24 mouse cellular contexts compared by ENCODE assay signal in the genomic region with DNA sequence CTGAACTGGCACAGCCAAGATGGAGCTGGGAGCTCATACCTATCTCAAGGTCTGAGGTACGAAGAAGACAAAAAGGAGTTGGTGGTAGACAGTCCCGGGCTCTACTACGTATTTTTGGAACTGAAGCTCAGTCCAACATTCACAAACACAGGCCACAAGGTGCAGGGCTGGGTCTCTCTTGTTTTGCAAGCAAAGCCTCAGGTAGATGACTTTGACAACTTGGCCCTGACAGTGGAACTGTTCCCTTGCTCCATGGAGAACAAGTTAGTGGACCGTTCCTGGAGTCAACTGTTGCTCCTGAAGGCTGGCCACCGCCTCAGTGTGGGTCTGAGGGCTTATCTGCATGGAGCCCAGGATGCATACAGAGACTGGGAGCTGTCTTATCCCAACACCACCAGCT. TPM values are rescaled to one million over a fixed set of nuclear protein-coding genes. Genes with fewer than 3 reads are reported as not detected.
DNase-seq lines count a peak whose midpoint lies in the region; ATAC-seq and TF ChIP-seq lines count a peak whose summit lies in the region.
"Had no signal": no experiment of that assay in that cellular context is flagged by ENCODE, and none has a peak within 500 bp of the region (broad histone marks: within the 10 kb centered on the region; RNA-seq: fewer than 3 reads in every experiment).

No protein-coding gene starts in this region.

- H3K9me3 ChIP-seq in kidney, embryonic 15.5 days (replicated peaks) = no peaks in the 10 kb centered on the region
- no peaks in the 10 kb centered on the region for H3K9me3 ChIP-seq in midbrain, embryonic 12.5 days
- H3K9me3 ChIP-seq in midbrain, embryonic 14.5 days (ENCODE audit: control insufficient read depth, low read length) = no peaks in the 10 kb centered on the region
- H3K9me3 ChIP-seq in limb, embryonic 12.5 days = no peaks in the 10 kb centered on the region
- H3K9me3 ChIP-seq in neural tube, embryonic 13.5 days = no peaks in the 10 kb centered on the region
- H3K9me3 ChIP-seq: embryonic facial prominence, embryonic 13.5 days; heart, embryonic 13.5 days had no signal

- no peak for ATAC-seq in kidney, embryonic 15.5 days (replicated peaks; ENCODE audit: low FRiP score)
- no peak for ATAC-seq in midbrain, embryonic 12.5 days (ENCODE audit: low FRiP score, low read depth)
- ATAC-seq in midbrain, embryonic 14.5 days (ENCODE audit: low FRiP score, low TSS enrichment) = no peak
- no peak for ATAC-seq in limb, embryonic 12.5 days (ENCODE audit: insufficient number of reproducible peaks, insufficient read depth, low FRiP score, low TSS enrichment, low read depth)
- no peak for ATAC-seq in neural tube, embryonic 13.5 days (ENCODE audit: low read depth)
- ATAC-seq: activated CD4-positive, CD25-positive, alpha-beta regulatory T cell, adult 4 months; hindbrain, embryonic 16.5 days; intestine, embryonic 16.5 days had no signal

- no peaks in the 10 kb centered on the region for H3K27me3 ChIP-seq in kidney, embryonic 15.5 days
- H3K27me3 ChIP-seq in kidney, adult 2 months (replicated peaks; ENCODE audit: control insufficient read depth, insufficient read depth, low read length) = 0 out of 2 replicates have a peak, but pooled peaks cover 2% of the 10 kb centered on the region
- 0 out of 2 replicates have a peak, but pooled peaks cover 6% of the 10 kb centered on the region for H3K27me3 ChIP-seq in midbrain, embryonic 12.5 days
- H3K27me3 ChIP-seq in midbrain, embryonic 14.5 days (ENCODE audit: control insufficient read depth, insufficient read depth, low read length) = no peaks in the 10 kb centered on the region
- no peaks in the 10 kb centered on the region for H3K27me3 ChIP-seq in limb, embryonic 12.5 days
- no peaks in the 10 kb centered on the region; the same call in 1 of the 2 replicates for H3K27me3 ChIP-seq in neural tube, embryonic 13.5 days
- H3K27me3 ChIP-seq: embryonic facial prominence, embryonic 13.5 days had no signal

- no peaks in the 10 kb centered on the region for H3K36me3 ChIP-seq in kidney, embryonic 15.5 days
- no peaks in the 10 kb centered on the region for H3K36me3 ChIP-seq in kidney, adult 2 months (ENCODE audit: control insufficient read depth, insufficient read depth, low read length)
- H3K36me3 ChIP-seq in midbrain, embryonic 12.5 days = no peaks in the 10 kb centered on the region
- H3K36me3 ChIP-seq in midbrain, embryonic 14.5 days (ENCODE audit: control insufficient read depth, insufficient read depth, low read length) = no peaks in the 10 kb centered on the region
- 0 out of 2 replicates have a peak, but pooled peaks cover 4% of the 10 kb centered on the region for H3K36me3 ChIP-seq in limb, embryonic 12.5 days
- H3K36me3 ChIP-seq in neural tube, embryonic 13.5 days = no peaks in the 10 kb centered on the region
- H3K36me3 ChIP-seq: embryonic facial prominence, embryonic 13.5 days; heart, embryonic 13.5 days had no signal

- no peak overlapping the region for H3K27ac ChIP-seq in kidney, embryonic 15.5 days
- H3K27ac ChIP-seq in kidney, adult 2 months (ENCODE audit: insufficient read depth, low read depth, low read length) = no peak overlapping the region
- no peak overlapping the region for H3K27ac ChIP-seq in midbrain, embryonic 12.5 days (replicated peaks)
- H3K27ac ChIP-seq in midbrain, embryonic 14.5 days (replicated peaks; ENCODE audit: low read depth, low read length) = no peak overlapping the region
- H3K27ac ChIP-seq in limb, embryonic 12.5 days = no peak overlapping the region
- no peak overlapping the region for H3K27ac ChIP-seq in neural tube, embryonic 13.5 days (replicated peaks)
- H3K27ac ChIP-seq: embryonic facial prominence, embryonic 13.5 days; heart, embryonic 13.5 days; kidney, postnatal 0 days had no signal

- 94% methylated on average over 5 of the region's 5 CpGs for WGBS in kidney, embryonic 15.5 days
- 90% methylated on average over 5 of the region's 5 CpGs for WGBS in kidney, adult 2 months
- WGBS in midbrain, embryonic 12.5 days = 87% methylated on average over 5 of the region's 5 CpGs
- 89% methylated on average over 5 of the region's 5 CpGs for WGBS in midbrain, embryonic 14.5 days
- 92% methylated on average over 5 of the region's 5 CpGs for WGBS in limb, embryonic 12.5 days
- 90% methylated on average over 5 of the region's 5 CpGs for WGBS in neural tube, embryonic 13.5 days

- H3K4me1 ChIP-seq in kidney, embryonic 15.5 days = peaks cover 29% of the 10 kb centered on the region
- H3K4me1 ChIP-seq in kidney, adult 2 months (ENCODE audit: control insufficient read depth, insufficient read depth, low read length) = no peaks in the 10 kb centered on the region
- H3K4me1 ChIP-seq in midbrain, embryonic 12.5 days = peaks cover 24% of the 10 kb centered on the region
- peaks cover 9% of the 10 kb centered on the region; the same call in 1 of the 2 replicates for H3K4me1 ChIP-seq in midbrain, embryonic 14.5 days (ENCODE audit: control insufficient read depth, insufficient read depth, low read length)
- H3K4me1 ChIP-seq in limb, embryonic 12.5 days (replicated peaks) = peaks cover 22% of the 10 kb centered on the region
- peaks cover 28% of the 10 kb centered on the region for H3K4me1 ChIP-seq in neural tube, embryonic 13.5 days (replicated peaks)

- DNase-seq in kidney, adult 2 months = no peak
- DNase-seq in midbrain, embryonic 14.5 days = no peak
- DNase-seq in layer of hippocampus, postnatal 10 days (ENCODE audit: low spot score in 2 of 2) = no peak
- DNase-seq: adrenal gland, postnatal 10 days; gastrocnemius, postnatal 14 days; heart, adult 18-20 months; heart, postnatal 36 days; layer of hippocampus, postnatal 36 days; lung, adult 18-20 months; retina, postnatal 1 day; right cerebral cortex, postnatal 4 days; thymus, postnatal 14 days had no signal

- H3K4me2 ChIP-seq in kidney, embryonic 15.5 days = 0 out of 2 replicates have a peak overlapping the region, but pooled peaks have one; percentile 3
- H3K4me2 ChIP-seq in midbrain, embryonic 12.5 days (replicated peaks) = peak overlapping the region; percentile 86
- H3K4me2 ChIP-seq in midbrain, embryonic 14.5 days (ENCODE audit: low read length) = no peak overlapping the region
- H3K4me2 ChIP-seq in limb, embryonic 12.5 days = peak overlapping the region; percentile 11
- H3K4me2 ChIP-seq in neural tube, embryonic 13.5 days = peak overlapping the region; percentile 92; the same call in 1 of the 2 replicates

- no peak overlapping the region for H3K9ac ChIP-seq in kidney, embryonic 15.5 days
- H3K9ac ChIP-seq in midbrain, embryonic 12.5 days (replicated peaks) = no peak overlapping the region
- H3K9ac ChIP-seq in midbrain, embryonic 14.5 days (replicated peaks; ENCODE audit: low read length) = no peak overlapping the region
- no peak overlapping the region for H3K9ac ChIP-seq in limb, embryonic 12.5 days (replicated peaks)
- no peak overlapping the region for H3K9ac ChIP-seq in neural tube, embryonic 13.5 days
- H3K9ac ChIP-seq: heart, embryonic 13.5 days had no signal

- no peak for TF ChIP-seq CTCF in kidney, adult 2 months (conservative IDR thresholded peaks at IDR 0.05; ENCODE audit: insufficient read depth, insufficient read length, low read depth, low read length)

- TF ChIP-seq POLR2A in kidney, adult 2 months (IDR thresholded peaks at IDR 0.05; ENCODE audit: low read depth, low read length) = no peak

- no peak overlapping the region; the same call in 1 of the 2 replicates for H3K4me3 ChIP-seq in kidney, embryonic 15.5 days (replicated peaks)
- H3K4me3 ChIP-seq in kidney, adult 2 months (ENCODE audit: insufficient read depth, low read depth, low read length) = no peak overlapping the region
- no peak overlapping the region for H3K4me3 ChIP-seq in midbrain, embryonic 12.5 days
- no peak overlapping the region for H3K4me3 ChIP-seq in midbrain, embryonic 14.5 days (replicated peaks; ENCODE audit: low read depth, low read length)
- no peak overlapping the region for H3K4me3 ChIP-seq in limb, embryonic 12.5 days (replicated peaks)
- no peak overlapping the region for H3K4me3 ChIP-seq in neural tube, embryonic 13.5 days

RNA-seq across cellular contexts. Expression of gene Tnfsf9, which starts 1.9 kb away (rescaled TPM):
- polyA plus RNA-seq in kidney, embryonic 15.5 days (2015; fragmentation: Nextera tagmentation; extraction: Ambion mirVana) = 10.2 and 10.4 TPM in 2 replicates
- 1.6 and 2.5 TPM in 2 replicates for polyA plus RNA-seq in kidney, adult 2 months (2012; rRNA removed)
- 6.9 and 7.8 TPM in 2 replicates for polyA plus RNA-seq in midbrain, embryonic 12.5 days (2016; fragmentation: Nextera tagmentation; extraction: Ambion mirVana)
- 5.2 and 6.7 TPM in 2 replicates for polyA plus RNA-seq in midbrain, embryonic 14.5 days (2014; fragmentation: Nextera tagmentation; extraction: Ambion mirVana)
- 10.2 and 11.3 TPM in 2 replicates for polyA plus RNA-seq in limb, embryonic 12.5 days (2016; fragmentation: Nextera tagmentation; extraction: Ambion mirVana)
- polyA plus RNA-seq in neural tube, embryonic 13.5 days (2015; fragmentation: Nextera tagmentation; extraction: Ambion mirVana) = 4.2 and 6.2 TPM in 2 replicates
- 1 to 10 TPM in 1 of 2 experiments, under 1 TPM in 1; 0.75 to 1.0 TPM for total RNA-seq in layer of hippocampus, postnatal 10 days (2021)

RNA-seq across cellular contexts. Expression of gene Tubb4a, which starts 19.5 kb away (rescaled TPM):
- 23.6 and 29.4 TPM in 2 replicates for polyA plus RNA-seq in kidney, embryonic 15.5 days (2015; fragmentation: Nextera tagmentation; extraction: Ambion mirVana)
- 2.1 and 2.9 TPM in 2 replicates for polyA plus RNA-seq in kidney, adult 2 months (2012; rRNA removed)
- polyA plus RNA-seq in midbrain, embryonic 12.5 days (2016; fragmentation: Nextera tagmentation; extraction: Ambion mirVana) = 189 and 205 TPM in 2 replicates
- 324 and 344 TPM in 2 replicates for polyA plus RNA-seq in midbrain, embryonic 14.5 days (2014; fragmentation: Nextera tagmentation; extraction: Ambion mirVana)
- polyA plus RNA-seq in limb, embryonic 12.5 days (2016; fragmentation: Nextera tagmentation; extraction: Ambion mirVana) = 12.7 and 14.7 TPM in 2 replicates
- 381 and 413 TPM in 2 replicates for polyA plus RNA-seq in neural tube, embryonic 13.5 days (2015; fragmentation: Nextera tagmentation; extraction: Ambion mirVana)
- 100 to 1,000 TPM; 487 to 549 TPM for total RNA-seq in layer of hippocampus, postnatal 10 days (2021)

RNA-seq across cellular contexts. Expression of gene Dennd1c, which starts 28.8 kb away (rescaled TPM):
- 4.7 and 6.0 TPM in 2 replicates for polyA plus RNA-seq in kidney, embryonic 15.5 days (2015; fragmentation: Nextera tagmentation; extraction: Ambion mirVana)
- polyA plus RNA-seq in kidney, adult 2 months (2012; rRNA removed) = 2.0 and 4.9 TPM in 2 replicates
- 2.4 and 3.3 TPM in 2 replicates for polyA plus RNA-seq in midbrain, embryonic 12.5 days (2016; fragmentation: Nextera tagmentation; extraction: Ambion mirVana)
- polyA plus RNA-seq in midbrain, embryonic 14.5 days (2014; fragmentation: Nextera tagmentation; extraction: Ambion mirVana) = 3.3 and 3.4 TPM in 2 replicates
- polyA plus RNA-seq in limb, embryonic 12.5 days (2016; fragmentation: Nextera tagmentation; extraction: Ambion mirVana) = 0.99 and 1.2 TPM in 2 replicates
- polyA plus RNA-seq in neural tube, embryonic 13.5 days (2015; fragmentation: Nextera tagmentation; extraction: Ambion mirVana) = 3.7 and 5.9 TPM in 2 replicates
- total RNA-seq in layer of hippocampus, postnatal 10 days (2021) = 1 to 10 TPM; 1.2 to 1.9 TPM

RNA-seq across cellular contexts. Expression of gene Cd70, which starts 42.5 kb away (rescaled TPM):
- polyA plus RNA-seq in kidney, embryonic 15.5 days (2015; fragmentation: Nextera tagmentation; extraction: Ambion mirVana) = 0.38 TPM in 1 of 2 replicates, not detected in the other
- 0.13 TPM in 1 of 2 replicates, not detected in the other for polyA plus RNA-seq in kidney, adult 2 months (2012; rRNA removed)
- polyA plus RNA-seq in midbrain, embryonic 12.5 days (2016; fragmentation: Nextera tagmentation; extraction: Ambion mirVana) = 0.29 and 0.38 TPM in 2 replicates
- 1.1 and 1.4 TPM in 2 replicates for polyA plus RNA-seq in midbrain, embryonic 14.5 days (2014; fragmentation: Nextera tagmentation; extraction: Ambion mirVana)
- not detected in 2 replicates for polyA plus RNA-seq in limb, embryonic 12.5 days (2016; fragmentation: Nextera tagmentation; extraction: Ambion mirVana)
- polyA plus RNA-seq in neural tube, embryonic 13.5 days (2015; fragmentation: Nextera tagmentation; extraction: Ambion mirVana) = 0.56 and 0.62 TPM in 2 replicates
- total RNA-seq in layer of hippocampus, postnatal 10 days (2021) = under 1 TPM in 1 of 2 experiments, not detected in 1; 0.42 TPM
- total RNA-seq: adrenal gland, postnatal 10 days; gastrocnemius, postnatal 14 days; heart, adult 18-20 months; heart, postnatal 36 days; left cerebral cortex, postnatal 14 days had no signal
- polyA plus RNA-seq: embryonic facial prominence, embryonic 13.5 days; heart, embryonic 13.5 days; intestine, embryonic 16.5 days; kidney, postnatal 0 days; liver, embryonic 11.5 days had no signal

RNA-seq across cellular contexts. Expression of gene Slc25a23, which starts 47.4 kb away (rescaled TPM):
- 11.4 and 12.9 TPM in 2 replicates for polyA plus RNA-seq in kidney, embryonic 15.5 days (2015; fragmentation: Nextera tagmentation; extraction: Ambion mirVana)
- polyA plus RNA-seq in kidney, adult 2 months (2012; rRNA removed) = 121 and 124 TPM in 2 replicates
- 19.0 and 22.3 TPM in 2 replicates for polyA plus RNA-seq in midbrain, embryonic 12.5 days (2016; fragmentation: Nextera tagmentation; extraction: Ambion mirVana)
- polyA plus RNA-seq in midbrain, embryonic 14.5 days (2014; fragmentation: Nextera tagmentation; extraction: Ambion mirVana) = 31.6 and 32.9 TPM in 2 replicates
- 4.5 and 4.9 TPM in 2 replicates for polyA plus RNA-seq in limb, embryonic 12.5 days (2016; fragmentation: Nextera tagmentation; extraction: Ambion mirVana)
- 29.5 and 33.3 TPM in 2 replicates for polyA plus RNA-seq in neural tube, embryonic 13.5 days (2015; fragmentation: Nextera tagmentation; extraction: Ambion mirVana)
- total RNA-seq in layer of hippocampus, postnatal 10 days (2021) = 100 to 1,000 TPM; 308 to 317 TPM
